Mouse (Mus musculus) cerebellum, adult 2 months (tissue): ENCODE results near the gene Dmrta1.

Experiments
- CTCF ChIP-seq: fragments of 200-500 bp; IDR thresholded peaks from 2 replicates; pipeline ENCODE4 v1.5.1; 2011; ENCODE audit warnings: low read depth, mild to moderate bottlenecking, control low read depth, low read length, moderate library complexity, borderline replicate concordance; ENCODE audit not compliant: insufficient read depth
- POLR2A ChIP-seq: fragments of 200-500 bp; IDR thresholded peaks from 2 replicates; pipeline ENCODE4 v1.6.1; 2011; ENCODE audit warnings: low read length, control low read depth, borderline replicate concordance; ENCODE audit not compliant: insufficient read depth

DNA sequence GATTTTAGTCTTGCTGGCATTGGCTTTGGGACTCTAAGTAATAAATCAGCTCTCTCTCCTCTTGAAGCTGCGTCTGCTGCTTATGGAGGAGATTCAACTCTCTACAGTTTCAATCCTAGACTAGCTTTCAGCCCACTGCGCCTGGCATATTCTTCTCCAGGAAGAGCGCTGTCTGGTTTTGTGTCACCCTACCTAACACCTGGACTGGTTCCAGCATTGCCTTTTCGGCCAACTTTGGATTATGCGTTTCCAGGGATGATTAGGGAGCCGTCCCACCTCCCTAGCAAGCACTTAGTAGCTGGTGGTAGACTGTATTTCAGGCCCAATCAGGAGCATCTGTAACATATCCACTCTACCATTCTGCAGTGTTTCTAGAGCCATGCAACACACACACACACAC lies 12.7 kb downstream of the Dmrta1 start:
- TF ChIP-seq POLR2A: no peak
- no peak for TF ChIP-seq CTCF
